Mouse (Mus musculus) testis, postnatal 14 days (tissue): ENCODE results near the gene Cars2.
"Not testable (repeated sequence)": the region's sequence is repeated elsewhere in the genome, so short reads cannot be mapped to it uniquely, and the experiment has no call there.

Experiments
- DNase-seq: peaks from one replicate; pipeline ENCODE4 v3.0.0; 2021; ENCODE audit warnings: low spot score

The Cars2 gene

GRCm38 (mm10) chr8:11512711-11513110, 37.9 kb downstream of the Cars2 start:
- no peak for DNase-seq

DNA sequence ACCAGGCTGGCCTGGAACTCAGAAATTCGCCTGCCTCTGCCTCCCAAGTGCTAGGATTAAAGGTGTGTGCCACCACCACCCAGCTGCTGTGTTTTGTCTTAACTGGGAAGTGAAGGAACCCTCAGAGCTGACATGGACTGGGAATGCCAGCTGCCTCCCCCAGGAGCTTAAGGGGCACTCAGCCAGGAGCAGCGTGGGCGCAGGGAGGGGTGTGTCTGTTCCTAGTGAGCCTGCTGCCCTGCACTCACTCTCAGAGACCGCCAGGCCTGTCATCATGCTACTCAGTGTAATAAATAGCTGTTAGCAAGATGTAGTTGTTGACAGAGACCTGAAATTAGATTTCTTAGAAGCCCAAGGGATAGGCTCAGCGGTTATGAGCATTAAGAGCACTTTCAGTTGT, 39.6 kb downstream of the Cars2 start:
- no peak for DNase-seq

DNA sequence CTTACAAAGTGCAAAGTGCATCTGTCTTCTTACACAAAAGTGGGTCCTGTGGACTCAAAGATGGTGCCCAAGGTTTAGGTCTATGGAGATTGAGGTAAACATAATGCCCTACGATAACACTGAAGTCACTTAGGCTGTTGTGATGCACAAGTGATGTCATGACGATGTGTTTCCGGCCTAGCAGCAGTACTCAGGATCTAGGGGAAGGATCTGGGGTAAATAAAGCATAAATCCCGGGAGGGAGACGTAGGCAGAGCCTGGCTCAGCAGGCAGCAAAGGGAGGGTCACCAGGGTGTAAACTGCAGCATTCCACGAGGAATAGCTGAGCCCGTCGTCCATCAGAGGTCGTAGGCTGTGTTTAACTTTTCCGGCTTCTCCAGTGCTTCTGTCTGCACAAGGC, 41.7 kb downstream of the Cars2 start:
- DNase-seq: no peak

DNA sequence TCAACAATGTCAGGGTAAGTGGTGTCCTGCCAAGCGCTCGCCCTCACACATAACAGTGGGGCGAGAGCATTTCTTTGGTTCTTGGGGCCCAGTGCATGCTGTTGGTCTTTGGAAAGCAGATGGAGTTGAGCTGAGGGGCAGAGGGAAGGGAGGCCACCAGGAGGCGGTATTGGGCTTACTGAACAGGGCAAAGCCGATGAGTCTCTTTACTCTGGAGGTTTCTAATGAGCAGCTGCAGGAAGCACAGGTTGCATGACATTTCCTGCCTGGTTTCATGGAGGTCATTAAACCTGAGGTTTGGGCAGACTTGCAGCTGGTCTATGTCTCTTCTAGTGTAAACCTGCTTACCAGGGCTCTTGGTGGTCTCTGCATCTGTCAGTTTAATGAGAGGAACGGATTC, 43.8 kb downstream of the Cars2 start:
- no peak for DNase-seq

DNA sequence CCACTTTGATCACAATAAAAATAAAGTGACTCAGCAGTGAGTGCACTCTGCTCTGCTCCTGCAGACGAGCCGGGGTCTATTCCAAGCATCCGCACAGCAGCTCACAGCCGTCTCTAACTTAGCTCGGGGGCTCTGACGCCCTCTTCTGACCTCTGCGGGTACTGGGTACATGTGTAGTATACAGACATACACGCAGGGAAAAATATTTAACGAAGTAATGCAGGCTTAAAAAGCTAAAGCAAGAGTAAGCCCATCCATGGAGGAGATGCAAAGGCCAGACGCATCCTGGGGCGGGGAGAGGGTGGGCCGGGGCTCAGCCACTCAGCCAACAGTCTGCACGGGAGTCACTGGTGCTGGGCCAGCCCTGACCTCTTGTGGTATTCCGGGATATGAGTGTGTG, 44.5 kb downstream of the Cars2 start:
- no peak for DNase-seq

- DNase-seq: no peak
Observed at GRCm38 (mm10) chr8:11503476-11504232, 46.9 kb downstream of the Cars2 start.

GRCm38 (mm10) chr8:11498786-11499485, 51.6 kb downstream of the Cars2 start:
- DNase-seq: no peak

DNA sequence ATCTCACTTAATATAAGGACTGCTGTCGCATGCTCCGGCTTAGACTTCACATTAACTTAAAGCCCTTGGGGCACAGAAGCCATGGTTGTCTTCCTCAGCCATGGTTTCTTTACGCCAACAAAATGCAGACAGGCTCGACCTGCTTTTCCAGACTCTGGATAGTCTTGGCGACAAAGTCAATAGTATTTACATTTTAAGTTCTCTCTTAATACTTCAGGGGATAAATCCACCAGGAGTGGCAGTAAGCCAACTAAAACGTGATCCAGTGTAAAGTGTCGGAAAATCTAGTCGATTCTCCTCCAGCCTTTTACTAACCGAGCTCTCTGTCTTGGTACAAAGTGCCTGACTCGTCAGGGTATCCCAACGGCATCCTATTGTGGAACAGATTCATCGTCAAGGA, 52.3 kb downstream of the Cars2 start:
- DNase-seq: no peak

DNA sequence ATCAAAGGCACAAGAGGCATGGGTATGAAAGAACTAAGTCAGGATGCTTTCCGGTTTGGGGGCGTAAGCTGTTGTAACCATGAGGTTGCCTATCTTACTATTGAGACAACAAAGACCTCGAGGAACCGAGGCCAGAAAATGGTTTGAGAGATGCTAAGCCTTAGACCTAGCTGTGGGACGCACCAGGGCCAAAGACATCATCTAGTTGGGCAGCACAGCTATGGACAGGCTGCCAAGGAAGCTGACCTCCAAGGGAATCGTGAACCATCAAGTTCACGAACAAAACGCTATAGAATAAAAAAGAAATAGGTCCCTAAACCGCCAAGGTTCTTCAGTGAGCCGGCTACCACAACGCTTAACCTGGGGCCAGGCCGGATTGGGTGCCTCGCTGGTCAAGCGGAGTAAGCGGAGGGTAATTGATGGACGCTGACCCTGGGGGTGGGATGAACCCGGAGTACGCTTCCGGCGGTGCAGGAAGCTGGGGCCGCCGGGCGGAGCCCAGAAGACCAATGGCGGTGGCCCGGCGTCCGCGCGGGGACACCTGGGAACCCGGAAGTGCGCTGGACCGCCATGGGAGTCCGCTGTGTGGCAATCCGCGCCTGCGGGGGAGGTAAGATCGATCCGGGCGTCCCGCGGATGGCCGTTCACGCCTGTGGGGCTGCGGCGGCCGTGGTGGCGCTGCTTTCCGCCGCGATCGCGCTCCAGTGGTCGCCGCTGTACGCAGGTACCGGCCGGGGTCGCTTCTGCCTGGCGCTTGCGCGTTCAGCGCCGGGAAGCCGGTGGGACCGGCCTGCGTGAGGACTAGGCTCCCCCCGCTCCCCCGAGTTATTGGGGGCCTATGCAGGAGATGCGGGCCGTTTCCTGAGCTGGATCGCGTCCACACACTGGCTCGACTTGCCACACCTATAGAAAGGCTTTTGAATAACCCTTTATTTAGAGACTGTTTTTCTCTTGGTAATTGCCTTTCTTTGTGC, 53.3 kb downstream of the Cars2 start, which contains the start of gene Naxd:
Gene Naxd, plus strand, starts transcription at position 490 of the 974 bp plus-strand sequence.
- peak; percentile 91 for DNase-seq

- DNase-seq: not testable (repeated sequence)
Observed at GRCm38 (mm10) chr8:11492340-11492739, 58.2 kb downstream of the Cars2 start.

- DNase-seq: no peak
Observed at GRCm38 (mm10) chr8:11487229-11487628, 63.4 kb downstream of the Cars2 start.

DNA sequence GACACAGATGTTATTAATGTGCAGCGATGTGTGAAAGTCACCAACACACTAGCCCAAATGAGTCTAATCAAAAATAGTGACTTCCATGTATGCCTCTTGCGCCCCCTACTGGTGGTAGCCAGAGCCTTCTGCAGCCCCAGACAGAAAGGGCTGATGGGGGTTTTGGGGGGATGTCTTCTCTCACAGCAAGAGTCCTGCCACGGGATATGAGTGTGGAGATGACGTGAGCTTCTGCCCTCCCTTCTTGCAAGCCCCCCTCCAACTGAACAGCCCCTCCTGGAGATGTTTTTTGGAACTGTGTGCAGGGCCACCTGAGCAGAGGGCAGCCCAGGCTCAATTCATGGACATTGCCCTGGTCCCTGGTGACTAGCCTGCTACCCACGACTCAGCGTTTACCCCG, 64.4 kb downstream of the Cars2 start:
- no peak for DNase-seq

DNA sequence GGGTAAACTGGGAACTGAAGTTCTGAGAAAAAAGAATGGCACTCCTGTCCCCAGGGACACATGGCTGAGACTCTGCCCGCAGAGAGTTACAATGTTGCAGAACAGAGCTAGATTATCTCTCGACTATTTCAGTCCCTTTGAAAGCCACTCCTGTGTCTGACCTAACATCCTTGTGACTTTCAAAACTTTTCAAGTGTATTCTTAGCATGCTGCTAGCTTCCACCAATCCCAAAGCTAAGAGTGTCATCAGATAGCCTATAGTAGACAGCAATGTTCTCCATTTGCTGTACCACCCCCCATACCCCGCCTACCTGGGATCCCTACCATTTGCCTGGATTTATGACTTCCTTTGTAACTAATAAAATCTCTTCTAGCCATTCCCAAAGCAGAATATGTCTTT, 68.0 kb downstream of the Cars2 start:
- DNase-seq: peak; percentile 62

- no peak for DNase-seq
Observed at GRCm38 (mm10) chr8:11481876-11482275, 68.7 kb downstream of the Cars2 start.

- DNase-seq: no peak
Observed at GRCm38 (mm10) chr8:11479591-11479990, 71.0 kb downstream of the Cars2 start.

DNA sequence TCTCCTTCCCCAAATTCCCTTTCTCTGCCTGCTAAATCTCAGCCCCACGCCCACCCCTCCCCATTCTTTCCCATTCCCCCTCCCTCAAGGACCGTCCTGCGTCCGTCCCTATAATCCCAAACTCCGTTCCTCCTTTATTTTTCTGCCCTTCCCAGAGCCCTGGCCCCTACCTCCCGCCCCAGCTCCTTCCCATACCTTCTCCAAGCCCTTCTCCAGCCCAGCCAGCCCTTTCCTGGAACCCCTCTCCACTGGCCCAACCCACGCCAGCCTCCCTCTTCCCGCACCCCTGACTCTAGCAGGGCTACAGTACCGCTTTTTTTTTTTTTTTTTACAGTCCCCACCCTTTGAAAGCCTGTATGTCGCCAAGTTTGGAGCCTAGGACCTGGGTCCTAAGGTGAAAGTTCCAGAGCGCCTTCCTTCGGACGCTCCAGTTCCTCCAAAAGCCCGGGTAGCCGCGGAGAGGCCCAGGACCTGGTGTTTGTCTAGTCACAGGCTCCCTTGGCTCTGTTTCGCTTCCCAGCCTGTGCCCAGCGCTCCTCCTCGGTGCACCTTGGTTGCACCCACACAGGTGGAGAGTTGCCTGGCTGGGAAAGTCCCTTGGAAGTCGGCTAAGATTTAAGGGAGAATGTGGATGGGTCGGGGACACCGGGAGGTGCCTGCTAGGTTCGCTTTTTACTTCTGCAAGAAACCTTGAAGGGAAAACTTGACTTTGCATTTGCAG, 71.6 kb downstream of the Cars2 start:
- DNase-seq: no peak

GRCm38 (mm10) chr8:11477811-11478761, 72.5 kb downstream of the Cars2 start, which contains the start of gene Rab20:
TSS of gene Rab20 (minus strand) at chr8:11478710.
- peak; percentile 66 for DNase-seq

DNA sequence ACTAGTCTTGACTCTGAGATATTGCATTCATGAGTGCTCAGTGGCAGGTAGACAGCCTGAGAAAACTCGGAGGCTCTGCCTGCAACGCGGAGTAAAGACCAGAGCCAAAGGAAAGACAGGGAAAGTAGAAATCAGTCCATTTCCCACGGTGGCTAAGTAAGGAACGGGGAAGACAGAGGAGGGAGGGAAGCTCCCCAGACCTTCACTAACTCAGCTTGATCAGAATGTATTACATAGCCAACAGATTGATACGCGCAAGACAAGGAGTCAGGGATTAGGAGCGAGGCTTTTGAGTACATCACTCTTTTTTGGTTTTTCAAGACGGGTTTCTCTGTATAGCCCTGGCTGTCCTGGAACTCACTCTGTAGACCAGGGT, 73.4 kb downstream of the Cars2 start:
- no peak for DNase-seq

GRCm38 (mm10) chr8:11476338-11477177, 74.0 kb downstream of the Cars2 start:
- peak; percentile 77 for DNase-seq

- DNase-seq: no peak
Observed at GRCm38 (mm10) chr8:11475876-11476275, 74.7 kb downstream of the Cars2 start.
